Mouse (Mus musculus) cortical plate, adult 2 months (tissue): ENCODE measurements around the gene Slc9a3. TPM values are rescaled to one million over a fixed set of nuclear protein-coding genes. Genes with fewer than 3 reads are reported as not detected.

ENCODE experiments used
- H3K27ac ChIP-seq: fragments of 200-500 bp; 2 replicates; pipeline ENCODE4 v1.5.1; 2012; ENCODE audit warnings: low read length, control low read depth, inconsistent platforms; ENCODE audit not compliant: insufficient read depth
- H3K4me1 ChIP-seq: fragments of 200-500 bp; 2 replicates; pipeline ENCODE4 v1.6.1; 2011; ENCODE audit warnings: low read length; ENCODE audit not compliant: control insufficient read depth, insufficient read depth
- H3K4me3 ChIP-seq: fragments of 200-500 bp; 2 replicates; pipeline ENCODE4 v1.5.1; 2011; ENCODE audit warnings: mild to moderate bottlenecking, low read length, control low read depth; ENCODE audit not compliant: insufficient read depth
- CTCF ChIP-seq: fragments of 200-500 bp; IDR thresholded peaks from 2 replicates; pipeline ENCODE4 v1.5.1; 2011; ENCODE audit warnings: mild to moderate bottlenecking, control low read depth, low read length; ENCODE audit not compliant: insufficient read depth; ENCODE audit errors: extremely low read depth
- POLR2A ChIP-seq: fragments of 200-500 bp; IDR thresholded peaks from 2 replicates; pipeline ENCODE4 v1.6.1; 2011; ENCODE audit warnings: mild to moderate bottlenecking, low read length, control low read depth; ENCODE audit not compliant: insufficient read depth; ENCODE audit errors: extremely low read depth
- polyA plus RNA-seq: library from polyadenylated mRNA; depleted of rRNA; stranded (reverse); fragments of >200 nt; gene quantifications from 2 replicates; pipeline ENCODE4 v1.2.3, GENCODE M21; 2012; rRNA removed

Gene Slc9a3
- 0.86 and 1.5 TPM in 2 replicates for polyA plus RNA-seq

- peak within 1 kb of the TSS; percentile 35 for H3K4me3 ChIP-seq
- H3K4me1 ChIP-seq = no peaks in the 10 kb centered on the region
- TF ChIP-seq POLR2A (no peak), CTCF (no peak)
- no peak within 1 kb of the TSS for H3K27ac ChIP-seq
These were observed at the start of gene Slc9a3 for GRCm38 (mm10) chr13:74121141-74121602. Slc9a3 (plus strand) TSS chr13:74121457.

GRCm38 (mm10) chr13:74071714-74072113, 49.5 kb upstream of the Slc9a3 start:
- H3K4me1 ChIP-seq = no peaks in the 10 kb centered on the region
- no peak overlapping the region for H3K27ac ChIP-seq
- no peak overlapping the region for H3K4me3 ChIP-seq
- TF ChIP-seq CTCF (no peak), POLR2A (no peak)

GRCm38 (mm10) chr13:74073369-74073768, 47.9 kb upstream of the Slc9a3 start:
- no peak overlapping the region for H3K27ac ChIP-seq
- no peaks in the 10 kb centered on the region for H3K4me1 ChIP-seq
- TF ChIP-seq CTCF (no peak), POLR2A (no peak)
- H3K4me3 ChIP-seq = no peak overlapping the region

GRCm38 (mm10) chr13:74090265-74090664, 31.0 kb upstream of the Slc9a3 start:
- Histone ChIP-seq H3K4me1 (no peaks in the 10 kb centered on the region), H3K4me3 (no peak overlapping the region), H3K27ac (no peak overlapping the region)
- TF ChIP-seq POLR2A (no peak), CTCF (no peak)

GRCm38 (mm10) chr13:74095936-74096335, 25.3 kb upstream of the Slc9a3 start:
- no peak overlapping the region for H3K27ac ChIP-seq
- no peak for TF ChIP-seq CTCF
- no peak for TF ChIP-seq POLR2A
- no peaks in the 10 kb centered on the region for H3K4me1 ChIP-seq
- no peak overlapping the region for H3K4me3 ChIP-seq

GRCm38 (mm10) chr13:74096715-74097363, 24.4 kb upstream of the Slc9a3 start:
- Histone ChIP-seq H3K4me3 (no peak overlapping the region), H3K4me1 (no peaks in the 10 kb centered on the region), H3K27ac (no peak overlapping the region)
- peak; percentile 81 for TF ChIP-seq CTCF
- TF ChIP-seq POLR2A = no peak

GRCm38 (mm10) chr13:74098913-74099312, 22.3 kb upstream of the Slc9a3 start:
- no peak for TF ChIP-seq POLR2A
- TF ChIP-seq CTCF = no peak
- H3K4me1 ChIP-seq = no peaks in the 10 kb centered on the region
- H3K27ac ChIP-seq = no peak overlapping the region
- H3K4me3 ChIP-seq = no peak overlapping the region

GRCm38 (mm10) chr13:74102108-74102830, 19.0 kb upstream of the Slc9a3 start:
- TF ChIP-seq POLR2A (no peak), CTCF (no peak)
- Histone ChIP-seq H3K4me1 (no peaks in the 10 kb centered on the region), H3K4me3 (no peak overlapping the region)

GRCm38 (mm10) chr13:74102831-74103582, 18.2 kb upstream of the Slc9a3 start:
- TF ChIP-seq CTCF (no peak), POLR2A (no peak)
- no peak overlapping the region for H3K4me3 ChIP-seq
- H3K4me1 ChIP-seq = no peaks in the 10 kb centered on the region
- no peak overlapping the region for H3K27ac ChIP-seq

More at GRCm38 (mm10) chr13:74102108-74102830, 19.0 kb upstream of the Slc9a3 start:
- no peak overlapping the region for H3K27ac ChIP-seq
